Mouse (Mus musculus) intestine, embryonic 14.5 days (tissue): Measurements from ENCODE around the gene Lztfl1. TPM values are rescaled to one million over a fixed set of nuclear protein-coding genes. Genes with fewer than 3 reads are reported as not detected.

Source experiments
- ATAC-seq: fragments of 200-750 bp; cut with Nextera tagmentation; replicated peaks from 2 replicates; pipeline ENCODE4 v1.8.0; 2017; ENCODE audit warnings: low read depth, moderate number of reproducible peaks, moderate TSS enrichment, moderate library complexity; ENCODE audit not compliant: low FRiP score, low TSS enrichment
- DNase-seq: peaks from one replicate; pipeline ENCODE4 v3.0.0-alpha.2; 2018; ENCODE audit warnings: low spot score
- H3K27ac ChIP-seq: fragments of 300-500 bp; sonication (generic); 2 replicates; pipeline ENCODE4 v1.5.1; 2014; ENCODE audit warnings: low read depth, mild to moderate bottlenecking, control low read depth
- H3K27me3 ChIP-seq: fragments of 300-500 bp; sonication (generic); replicated peaks from 2 replicates; pipeline ENCODE4 v1.6.1; 2014; ENCODE audit warnings: low read length, control low read depth; ENCODE audit not compliant: control insufficient read depth, insufficient read depth
- H3K36me3 ChIP-seq: fragments of 300-500 bp; sonication (generic); 2 replicates; pipeline ENCODE4 v1.6.1; 2014; ENCODE audit warnings: low read length, control low read depth; ENCODE audit not compliant: control insufficient read depth, insufficient read depth
- H3K4me1 ChIP-seq: fragments of 300-500 bp; sonication (generic); replicated peaks from 2 replicates; pipeline ENCODE4 v1.6.1; 2014; ENCODE audit warnings: low read length, control low read depth, mixed read lengths; ENCODE audit not compliant: control insufficient read depth, insufficient read depth
- H3K4me2 ChIP-seq: fragments of 300-500 bp; sonication (generic); 2 replicates; pipeline ENCODE4 v1.6.1; 2014; ENCODE audit warnings: low read length
- H3K4me3 ChIP-seq: fragments of 300-500 bp; sonication (generic); 2 replicates; pipeline ENCODE4 v1.5.1; 2014; ENCODE audit warnings: low read depth, low read length, control low read depth, mixed read lengths
- H3K9ac ChIP-seq: fragments of 300-500 bp; sonication (generic); 2 replicates; pipeline ENCODE4 v1.6.1; 2014; ENCODE audit warnings: mild to moderate bottlenecking, low read length
- H3K9me3 ChIP-seq: fragments of 300-500 bp; sonication (generic); 2 replicates; pipeline ENCODE4 v1.6.1; 2016; ENCODE audit warnings: low read length, control low read depth; ENCODE audit not compliant: control insufficient read depth
- WGBS: fragments of 180-500 bp; shearing (Covaris S2); extraction: QIAGEN DNeasy Blood & Tissue Kit; methylation state at CpG from one replicate; pipeline ENCODE4 v1.1.7; 2014; 5-methylcytosine and 5-hydroxymethylcytosine counted together
- polyA plus RNA-seq: library from polyadenylated mRNA; unstranded; fragments of >200 nt; fragmentation: Nextera tagmentation; extraction: Ambion mirVana; gene quantifications from 2 replicates; pipeline ENCODE4 v1.2.1, GENCODE M21; 2014

Lztfl1 gene
- polyA plus RNA-seq, 1 experiment from 2014 or later, result 43.2 TPM

DNA sequence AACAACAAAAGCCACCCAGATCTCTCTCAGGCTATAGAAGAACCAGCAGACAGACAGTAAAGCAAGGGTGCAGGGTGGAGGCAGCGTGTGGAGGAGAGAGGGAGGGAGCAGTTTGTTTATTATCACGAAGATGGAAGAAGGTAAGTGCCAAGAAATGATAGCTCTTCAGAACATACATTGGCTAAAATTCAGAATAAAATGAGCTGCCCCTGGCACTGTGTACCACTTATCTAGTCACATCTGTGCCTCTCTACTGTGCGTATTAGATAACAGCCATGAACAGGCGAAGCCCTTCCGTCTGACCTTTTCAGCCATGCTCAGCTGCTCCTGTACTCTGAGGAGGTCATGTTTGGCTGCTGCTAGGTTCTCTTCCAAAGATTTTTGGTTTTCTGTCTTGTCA is 15.7 kb downstream of the Lztfl1 start:
- WGBS, result 91% methylated on average over 5 of the region's 5 CpGs
- H3K9ac ChIP-seq, result no peak overlapping the region
- no peak overlapping the region for H3K4me2 ChIP-seq
- no peak overlapping the region for H3K4me3 ChIP-seq
- no peaks in the 10 kb centered on the region for H3K27me3 ChIP-seq
- no peaks in the 10 kb centered on the region for H3K9me3 ChIP-seq
- H3K27ac ChIP-seq, result no peak overlapping the region
- H3K36me3 ChIP-seq, result peaks cover 38% of the 10 kb centered on the region
- no peak for ATAC-seq
- no peak for DNase-seq
- no peaks in the 10 kb centered on the region for H3K4me1 ChIP-seq

DNA sequence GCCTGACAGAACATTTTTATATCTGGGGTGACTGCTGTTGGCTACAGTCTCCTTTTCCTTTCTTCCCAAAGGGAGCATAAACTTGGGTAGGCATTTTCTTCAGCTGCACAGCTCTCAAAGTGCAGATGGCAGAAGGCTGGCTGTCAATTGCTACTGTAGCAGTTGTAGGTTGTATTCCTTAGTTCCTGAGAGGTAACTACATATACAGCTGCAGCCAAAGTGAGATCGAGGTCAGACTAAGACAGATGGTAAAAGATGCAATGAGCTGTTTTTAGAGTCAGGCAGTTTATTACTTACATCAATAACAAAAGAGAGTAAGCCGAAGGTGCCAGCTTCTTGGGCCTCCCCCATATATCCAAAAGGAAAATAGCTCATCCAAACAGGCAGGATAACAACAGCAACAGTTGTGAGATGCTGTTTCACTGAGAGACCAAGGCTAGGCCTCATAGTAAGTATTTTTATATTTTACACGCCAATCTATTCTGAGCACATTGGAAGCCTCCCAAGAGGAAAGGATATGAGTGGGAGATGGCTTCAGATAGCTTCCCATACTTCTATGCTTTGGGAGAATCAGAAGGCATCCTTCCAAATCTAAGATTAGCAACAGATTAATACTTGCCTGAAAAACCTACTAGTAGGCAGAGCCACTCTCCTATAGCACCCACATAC is 21.7 kb downstream of the Lztfl1 start:
- DNase-seq (no peak), ATAC-seq (no peak)
- Histone ChIP-seq H3K4me1 (no peaks in the 10 kb centered on the region), H3K27ac (no peak overlapping the region), H3K9ac (no peak overlapping the region), H3K27me3 (no peaks in the 10 kb centered on the region), H3K36me3 (peaks cover 22% of the 10 kb centered on the region), H3K4me3 (no peak overlapping the region), H3K9me3 (no peaks in the 10 kb centered on the region), H3K4me2 (no peak overlapping the region)
- WGBS, result 91% methylated on average over 3 of the region's 3 CpGs

DNA sequence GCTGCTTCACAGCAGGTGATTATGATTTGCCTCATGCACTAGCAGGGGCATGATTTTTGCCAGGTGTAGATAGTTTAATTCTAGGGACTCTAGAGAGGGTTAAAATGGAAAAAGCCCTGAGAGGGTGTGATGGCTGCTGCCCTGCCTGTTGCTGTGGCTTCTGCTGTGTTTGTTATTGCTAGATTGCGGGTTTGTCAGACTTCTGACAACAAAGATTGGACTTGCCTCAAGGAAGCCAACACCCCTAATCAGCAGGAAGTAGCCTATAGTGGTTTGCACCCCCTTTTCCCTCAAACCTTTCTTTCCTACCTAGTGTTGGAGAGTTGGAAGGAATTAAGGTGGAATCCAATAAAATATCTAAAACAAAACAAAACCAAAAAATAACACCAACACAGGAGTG is 29.3 kb downstream of the Lztfl1 start:
- Histone ChIP-seq H3K4me3 (no peak overlapping the region), H3K27me3 (no peaks in the 10 kb centered on the region), H3K4me2 (no peak overlapping the region), H3K9ac (no peak overlapping the region), H3K27ac (no peak overlapping the region), H3K9me3 (no peaks in the 10 kb centered on the region), H3K4me1 (no peaks in the 10 kb centered on the region), H3K36me3 (0 out of 2 replicates have a peak, but pooled peaks cover 9% of the 10 kb centered on the region)
- ATAC-seq (no peak), DNase-seq (no peak)
- WGBS, result 71% methylated on average over 1 of the region's 1 CpGs

DNA sequence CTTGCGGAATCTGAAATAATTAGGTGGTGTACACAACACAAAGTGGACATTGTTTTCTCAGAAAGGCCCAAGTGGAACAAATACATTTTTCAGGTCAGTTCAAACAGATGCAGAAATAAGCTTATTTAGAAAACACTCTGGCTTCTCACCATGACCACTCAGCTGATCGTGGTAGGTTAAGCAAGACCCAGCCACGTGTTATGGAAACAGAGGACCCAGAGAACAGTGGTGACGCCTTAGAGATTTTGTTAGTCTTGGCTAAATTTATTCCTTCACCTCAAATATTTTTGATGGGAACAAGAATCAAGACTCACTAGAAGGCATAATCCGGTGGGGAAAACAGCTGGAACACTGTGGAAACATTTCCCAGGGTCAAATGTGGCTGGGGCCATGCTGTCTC is 31.3 kb downstream of the Lztfl1 start:
- ATAC-seq (no peak), DNase-seq (no peak)
- Histone ChIP-seq H3K27me3 (no peaks in the 10 kb centered on the region), H3K27ac (no peak overlapping the region), H3K9ac (no peak overlapping the region), H3K4me2 (no peak overlapping the region), H3K9me3 (no peaks in the 10 kb centered on the region), H3K4me1 (no peaks in the 10 kb centered on the region), H3K4me3 (no peak overlapping the region), H3K36me3 (no peaks in the 10 kb centered on the region)
- 82% methylated on average over 5 of the region's 5 CpGs for WGBS

DNA sequence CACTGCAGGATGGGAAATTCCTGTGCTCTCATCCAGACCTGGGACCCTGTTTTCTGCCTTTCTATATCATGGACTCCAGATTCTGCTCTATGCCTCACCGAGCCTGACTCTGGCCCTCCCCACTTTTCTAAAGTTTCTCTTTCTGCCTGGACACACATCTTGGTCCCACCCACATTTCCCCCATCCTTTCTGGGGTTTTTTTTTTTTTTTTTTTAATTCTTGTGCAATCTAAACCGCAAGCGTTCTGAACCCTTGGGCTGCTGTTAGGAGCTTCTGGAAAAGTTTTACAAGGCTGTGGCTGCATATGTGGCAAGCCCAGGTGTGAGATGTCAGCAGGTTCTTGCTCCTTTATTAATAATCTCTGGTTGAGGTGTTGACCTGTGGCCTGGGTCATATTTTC is 33.8 kb downstream of the Lztfl1 start:
- H3K9me3 ChIP-seq, result no peaks in the 10 kb centered on the region

DNA sequence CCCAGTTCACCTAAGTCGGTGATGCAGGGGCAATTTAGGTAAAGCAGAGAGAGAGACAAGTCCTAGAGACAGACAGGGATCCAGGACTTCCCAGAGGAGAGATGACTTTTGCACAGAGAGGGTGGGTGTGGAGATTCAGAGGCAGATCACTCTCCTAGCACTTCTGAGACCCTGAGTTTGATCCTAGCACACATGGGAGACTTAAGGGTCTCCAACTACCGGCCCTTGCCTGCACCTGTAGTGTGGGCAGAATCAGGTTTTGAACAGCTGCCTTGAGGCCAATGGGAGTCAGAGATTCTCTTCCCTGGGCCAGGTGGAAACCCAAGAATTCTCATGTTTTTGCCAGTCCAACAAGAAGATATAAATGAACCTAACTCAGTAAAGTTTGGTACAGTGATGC is 38.3 kb downstream of the Lztfl1 start:
- 36% methylated on average over 2 of the region's 2 CpGs for WGBS

More for the DNA sequence above, 33.8 kb downstream of the Lztfl1 start:
- Histone ChIP-seq H3K36me3 (no peaks in the 10 kb centered on the region), H3K4me3 (no peak overlapping the region), H3K4me2 (no peak overlapping the region), H3K9ac (no peak overlapping the region), H3K27ac (no peak overlapping the region), H3K4me1 (no peaks in the 10 kb centered on the region), H3K27me3 (peaks cover 20% of the 10 kb centered on the region)
- DNase-seq (no peak), ATAC-seq (no peak)
- WGBS, result 57% methylated on average over 3 of the region's 3 CpGs

DNA sequence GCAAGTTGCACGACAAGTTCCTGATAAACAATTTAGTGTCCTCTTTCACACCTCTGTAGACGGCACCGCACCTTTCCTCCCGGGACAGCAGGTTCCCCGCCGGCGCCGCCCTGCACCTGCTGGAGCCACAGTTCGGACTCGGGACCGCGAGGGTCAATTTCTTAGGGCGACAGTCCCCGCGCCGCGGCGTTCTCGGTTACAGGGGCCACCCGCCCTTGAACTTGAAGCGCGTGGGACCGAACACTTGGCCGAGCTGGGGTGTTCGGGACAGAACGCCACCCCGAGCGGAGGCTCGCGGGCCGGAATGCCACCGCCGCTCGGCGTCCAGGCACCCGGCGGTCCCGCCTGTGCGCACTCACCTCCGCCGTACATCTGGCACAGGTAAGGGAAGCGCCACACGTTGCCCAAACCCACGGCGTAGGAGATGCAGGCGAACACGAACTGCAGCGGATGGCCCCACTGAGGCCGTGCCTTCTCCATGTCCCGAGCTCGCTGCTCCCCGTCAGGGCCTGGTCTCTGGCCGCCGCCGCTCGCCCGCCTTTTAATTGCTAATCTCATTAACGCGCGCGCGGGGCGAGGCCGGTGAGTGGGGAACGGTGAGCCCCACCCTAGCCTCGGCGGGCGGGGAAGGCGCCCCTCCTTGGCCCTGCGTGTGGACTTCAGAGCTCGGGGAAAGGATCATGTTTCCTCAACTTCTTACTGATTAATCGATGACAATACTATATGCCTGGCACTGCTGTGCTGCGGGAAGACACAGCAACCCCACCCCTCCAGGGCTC is 39.0 kb downstream of the Lztfl1 start, which contains the start of the genes Ccr9 and Slc6a20a:
TSS of gene Ccr9 (plus strand) at position 113 of the 779 bp plus-strand sequence.
TSS of gene Slc6a20a (minus strand) at position 559 of the 779 bp plus-strand sequence.
- DNase-seq (peak; percentile 78), ATAC-seq (peak; percentile 78)
- peaks cover 50% of the 10 kb centered on the region for H3K27me3 ChIP-seq
- WGBS, result 1% methylated on average over 73 of the region's 73 CpGs
- peak within 1 kb of the TSS; percentile 35 for H3K4me3 ChIP-seq
- no peaks in the 10 kb centered on the region for H3K36me3 ChIP-seq
- H3K4me1 ChIP-seq, result 0 out of 2 replicates have a peak, but pooled peaks cover 3% of the 10 kb centered on the region
- peak within 1 kb of the TSS; percentile 57 for H3K4me2 ChIP-seq
- no peak within 1 kb of the TSS for H3K27ac ChIP-seq
- H3K9ac ChIP-seq, result peak within 1 kb of the TSS; percentile 23
- H3K9me3 ChIP-seq, result no peaks in the 10 kb centered on the region

More for the DNA sequence above, 38.3 kb downstream of the Lztfl1 start:
- ATAC-seq (no peak), DNase-seq (peak; percentile 55)
- Histone ChIP-seq H3K4me1 (0 out of 2 replicates have a peak, but pooled peaks cover 3% of the 10 kb centered on the region), H3K4me3 (peak overlapping the region; percentile 35; the same call in 1 of the 2 replicates), H3K9me3 (no peaks in the 10 kb centered on the region), H3K27me3 (peaks cover 50% of the 10 kb centered on the region), H3K27ac (no peak overlapping the region), H3K36me3 (no peaks in the 10 kb centered on the region), H3K4me2 (no peak overlapping the region), H3K9ac (no peak overlapping the region)

DNA sequence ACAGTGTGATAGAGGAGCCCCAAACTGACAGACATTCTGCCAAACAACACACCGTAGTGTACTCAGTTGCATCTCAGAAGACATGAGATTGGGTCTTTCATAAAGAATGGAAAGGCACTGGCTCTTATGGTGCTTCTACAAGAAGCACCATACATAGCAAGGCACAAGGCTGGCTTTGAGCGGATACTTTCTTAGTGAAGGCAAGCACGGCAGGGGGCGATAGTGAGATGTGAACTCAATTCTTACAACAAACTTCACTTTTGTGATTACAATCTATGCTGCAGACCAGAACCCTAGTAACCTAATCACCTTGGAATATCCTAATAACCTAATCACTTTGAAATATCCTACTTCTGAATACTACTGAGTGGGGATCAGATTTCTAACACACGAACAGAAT is 51.9 kb downstream of the Lztfl1 start:
- H3K27ac ChIP-seq, result no peak overlapping the region
- no peak overlapping the region for H3K9ac ChIP-seq
- peak; percentile 70 for DNase-seq
- H3K36me3 ChIP-seq, result no peaks in the 10 kb centered on the region
- H3K27me3 ChIP-seq, result no peaks in the 10 kb centered on the region
- no peak overlapping the region for H3K4me2 ChIP-seq
- no peaks in the 10 kb centered on the region for H3K9me3 ChIP-seq
- ATAC-seq, result no peak
- H3K4me1 ChIP-seq, result no peaks in the 10 kb centered on the region
- no peak overlapping the region for H3K4me3 ChIP-seq
- 59% methylated on average over 5 of the region's 5 CpGs for WGBS
